Mouse (Mus musculus) stomach, embryonic 16.5 days (tissue): ENCODE data around the gene Il34. TPM values are rescaled to one million over a fixed set of nuclear protein-coding genes. Genes with fewer than 3 reads are reported as not detected.

ENCODE experiments used
- ATAC-seq: fragments of 200-750 bp; cut with Nextera tagmentation; 2 replicates; pipeline ENCODE4 v1.8.0; 2017; ENCODE audit warnings: moderate number of reproducible peaks, moderate TSS enrichment; ENCODE audit not compliant: insufficient read depth, low FRiP score
- H3K27ac ChIP-seq: fragments of 300-500 bp; sonication (generic); 2 replicates; pipeline ENCODE4 v1.5.1; 2014; ENCODE audit warnings: low read length
- H3K27me3 ChIP-seq: fragments of 300-500 bp; sonication (generic); 2 replicates; pipeline ENCODE4 v1.6.1; 2014; ENCODE audit warnings: low read length, control low read depth, mixed read lengths; ENCODE audit not compliant: control insufficient read depth, insufficient read depth
- H3K36me3 ChIP-seq: fragments of 300-500 bp; sonication (generic); 2 replicates; pipeline ENCODE4 v1.6.1; 2014; ENCODE audit warnings: low read length; ENCODE audit not compliant: control insufficient read depth, insufficient read depth
- H3K4me1 ChIP-seq: fragments of 300-500 bp; sonication (generic); 2 replicates; pipeline ENCODE4 v1.6.1; 2014; ENCODE audit warnings: low read length, control low read depth, mixed read lengths; ENCODE audit not compliant: control insufficient read depth, insufficient read depth
- H3K4me2 ChIP-seq: fragments of 300-500 bp; sonication (generic); 2 replicates; pipeline ENCODE4 v1.6.1; 2014; ENCODE audit warnings: low read depth, low read length, mixed read lengths
- H3K4me3 ChIP-seq: fragments of 300-500 bp; sonication (generic); replicated peaks from 2 replicates; pipeline ENCODE4 v1.5.1; 2014; ENCODE audit warnings: mild to moderate bottlenecking, low read length
- H3K9ac ChIP-seq: fragments of 300-500 bp; sonication (generic); 2 replicates; pipeline ENCODE4 v1.6.1; 2014; ENCODE audit warnings: low read length
- H3K9me3 ChIP-seq: fragments of 300-500 bp; sonication (generic); replicated peaks from 2 replicates; pipeline ENCODE4 v1.6.1; 2016; ENCODE audit warnings: low read length, control low read depth; ENCODE audit not compliant: control insufficient read depth
- WGBS: fragments of 180-500 bp; shearing (Covaris S2); extraction: QIAGEN DNeasy Blood & Tissue Kit; methylation state at CpG from one replicate; pipeline ENCODE4 v1.1.7; 2014; 5-methylcytosine and 5-hydroxymethylcytosine counted together
- polyA plus RNA-seq: library from polyadenylated mRNA; unstranded; fragments of >200 nt; fragmentation: Nextera tagmentation; extraction: Ambion mirVana; gene quantifications from 2 replicates; pipeline ENCODE4 v1.2.1, GENCODE M21; 2015

Gene Il34
- polyA plus RNA-seq, 1 experiment from 2014 or later = 2.9 TPM

- 89% methylated on average over 3 of the region's 3 CpGs for WGBS
- Histone ChIP-seq H3K4me1 (peaks cover 14% of the 10 kb centered on the region), H3K4me2 (no peak overlapping the region), H3K27me3 (no peaks in the 10 kb centered on the region), H3K9ac (no peak overlapping the region), H3K36me3 (peaks cover 32% of the 10 kb centered on the region), H3K9me3 (no peaks in the 10 kb centered on the region), H3K4me3 (no peak overlapping the region), H3K27ac (no peak overlapping the region)
- ATAC-seq = no peak
These were observed 36.4 kb upstream of the Il34 start for GRCm38 (mm10) chr8:110842012-110842574.

- WGBS = 81% methylated on average over 3 of the region's 3 CpGs
- H3K4me1 ChIP-seq = no peaks in the 10 kb centered on the region
- no peak for ATAC-seq
- no peak overlapping the region for H3K9ac ChIP-seq
- no peaks in the 10 kb centered on the region for H3K27me3 ChIP-seq
- no peak overlapping the region for H3K4me2 ChIP-seq
- no peaks in the 10 kb centered on the region for H3K9me3 ChIP-seq
- H3K27ac ChIP-seq = no peak overlapping the region
- no peak overlapping the region for H3K4me3 ChIP-seq
- peaks cover 34% of the 10 kb centered on the region for H3K36me3 ChIP-seq
These were observed 26.2 kb upstream of the Il34 start for GRCm38 (mm10) chr8:110831956-110832355.

- H3K36me3 ChIP-seq = peaks cover 41% of the 10 kb centered on the region
- H3K4me2 ChIP-seq = no peak overlapping the region
- WGBS = 78% methylated on average over 3 of the region's 3 CpGs
- no peak overlapping the region for H3K9ac ChIP-seq
- ATAC-seq = no peak
- no peaks in the 10 kb centered on the region for H3K27me3 ChIP-seq
- no peak overlapping the region for H3K4me3 ChIP-seq
- no peak overlapping the region for H3K27ac ChIP-seq
- no peaks in the 10 kb centered on the region for H3K4me1 ChIP-seq
- H3K9me3 ChIP-seq = no peaks in the 10 kb centered on the region
These were observed 22.8 kb upstream of the Il34 start for GRCm38 (mm10) chr8:110828511-110828910.

- Histone ChIP-seq H3K4me3 (no peak overlapping the region), H3K27ac (no peak overlapping the region), H3K36me3 (peaks cover 55% of the 10 kb centered on the region), H3K9me3 (no peaks in the 10 kb centered on the region), H3K9ac (no peak overlapping the region), H3K4me1 (no peaks in the 10 kb centered on the region), H3K27me3 (no peaks in the 10 kb centered on the region), H3K4me2 (no peak overlapping the region)
- 88% methylated on average over 1 of the region's 1 CpGs for WGBS
- ATAC-seq = no peak
These were observed 19.1 kb upstream of the Il34 start for GRCm38 (mm10) chr8:110824861-110825260.

- no peak overlapping the region for H3K4me3 ChIP-seq
- no peak overlapping the region for H3K27ac ChIP-seq
- H3K4me2 ChIP-seq = no peak overlapping the region
- H3K9ac ChIP-seq = no peak overlapping the region
- WGBS = 90% methylated on average over 3 of the region's 3 CpGs
- H3K27me3 ChIP-seq = no peaks in the 10 kb centered on the region
- peaks cover 51% of the 10 kb centered on the region for H3K36me3 ChIP-seq
- H3K4me1 ChIP-seq = no peaks in the 10 kb centered on the region
- ATAC-seq = no peak
- H3K9me3 ChIP-seq = no peaks in the 10 kb centered on the region
These were observed 16.2 kb upstream of the Il34 start for GRCm38 (mm10) chr8:110821960-110822359.

- Histone ChIP-seq H3K4me2 (no peak overlapping the region), H3K27ac (no peak overlapping the region), H3K4me1 (no peaks in the 10 kb centered on the region), H3K27me3 (no peaks in the 10 kb centered on the region), H3K9ac (no peak overlapping the region), H3K36me3 (peaks cover 50% of the 10 kb centered on the region), H3K9me3 (no peaks in the 10 kb centered on the region), H3K4me3 (no peak overlapping the region)
- WGBS = 87% methylated on average over 2 of the region's 2 CpGs
- no peak for ATAC-seq
These were observed 14.5 kb upstream of the Il34 start for GRCm38 (mm10) chr8:110820257-110820656.

- Histone ChIP-seq H3K27ac (no peak overlapping the region), H3K9ac (no peak overlapping the region)
These were observed 12.9 kb upstream of the Il34 start for GRCm38 (mm10) chr8:110818593-110818992.

GRCm38 (mm10) chr8:110816990-110817389 is 11.3 kb upstream of the Il34 start:
- no peak for ATAC-seq
- H3K4me1 ChIP-seq = no peaks in the 10 kb centered on the region
- no peak overlapping the region for H3K4me3 ChIP-seq
- no peaks in the 10 kb centered on the region for H3K9me3 ChIP-seq
- no peak overlapping the region for H3K9ac ChIP-seq
- H3K27ac ChIP-seq = no peak overlapping the region
- peaks cover 56% of the 10 kb centered on the region for H3K36me3 ChIP-seq
- no peaks in the 10 kb centered on the region for H3K27me3 ChIP-seq
- H3K4me2 ChIP-seq = no peak overlapping the region
- 90% methylated on average over 1 of the region's 1 CpGs for WGBS

More at GRCm38 (mm10) chr8:110818593-110818992, 12.9 kb upstream of the Il34 start:
- H3K36me3 ChIP-seq = peaks cover 58% of the 10 kb centered on the region
- H3K4me3 ChIP-seq = no peak overlapping the region
- H3K4me2 ChIP-seq = no peak overlapping the region
- ATAC-seq = no peak
- 79% methylated on average over 3 of the region's 3 CpGs for whole genome bisulfite sequencing
- H3K4me1 ChIP-seq = no peaks in the 10 kb centered on the region
- H3K9me3 ChIP-seq = no peaks in the 10 kb centered on the region
- H3K27me3 ChIP-seq = no peaks in the 10 kb centered on the region

- Histone ChIP-seq H3K9me3 (no peaks in the 10 kb centered on the region), H3K4me1 (no peaks in the 10 kb centered on the region), H3K27me3 (no peaks in the 10 kb centered on the region), H3K4me2 (no peak overlapping the region), H3K4me3 (no peak overlapping the region), H3K27ac (no peak overlapping the region), H3K9ac (no peak overlapping the region), H3K36me3 (peaks cover 42% of the 10 kb centered on the region)
- ATAC-seq = no peak
- 70% methylated on average over 3 of the region's 3 CpGs for WGBS
These were observed 9.6 kb upstream of the Il34 start for GRCm38 (mm10) chr8:110815308-110815707.
